ENCODE assay signal across 7 mouse cellular contexts in genomic region chr5:113151554-113152103, GRCm38 (mm10).
A peak's percentile ranks its signal among the peaks of the same experiment; 100 is the strongest.
DNase-seq lines count a peak whose midpoint lies in the region; ATAC-seq lines count a peak whose summit lies in the region.

No protein-coding gene starts in this region.

- peak overlapping the region; percentile 41 for H3K27ac ChIP-seq in forebrain, embryonic 11.5 days (ENCODE audit: low read depth, low read length)
- H3K27ac ChIP-seq in liver, embryonic 11.5 days (ENCODE audit: low read depth, low read length) = 0 out of 2 replicates have a peak overlapping the region, but pooled peaks have one; percentile 9

- WGBS in forebrain, embryonic 11.5 days = 41% methylated on average over 11 of the region's 11 CpGs
- 60% methylated on average over 11 of the region's 11 CpGs for WGBS in liver, embryonic 11.5 days

- H3K4me2 ChIP-seq in forebrain, embryonic 11.5 days (ENCODE audit: low read depth, low read length, severe bottlenecking) = no peak overlapping the region
- H3K4me2 ChIP-seq in liver, embryonic 11.5 days = no peak overlapping the region

- H3K9me3 ChIP-seq in forebrain, embryonic 11.5 days (ENCODE audit: control insufficient read depth, low read length) = no peaks in the 10 kb centered on the region
- H3K9me3 ChIP-seq in liver, embryonic 11.5 days (ENCODE audit: control insufficient read depth, low read length) = no peaks in the 10 kb centered on the region

- no peak for ATAC-seq in forebrain, embryonic 11.5 days (replicated peaks; ENCODE audit: low FRiP score)
- ATAC-seq in liver, embryonic 11.5 days (replicated peaks; ENCODE audit: low FRiP score) = no peak
- ATAC-seq in granulocyte monocyte progenitor cell, adult 5-6 weeks (replicated peaks; ENCODE audit: poor library complexity, severe bottlenecking) = no peak

- no peaks in the 10 kb centered on the region for H3K36me3 ChIP-seq in forebrain, embryonic 11.5 days (ENCODE audit: control insufficient read depth, insufficient read depth, low read length)
- H3K36me3 ChIP-seq in liver, embryonic 11.5 days (ENCODE audit: control insufficient read depth, insufficient read depth, low read length) = no peaks in the 10 kb centered on the region

- no peaks in the 10 kb centered on the region for H3K27me3 ChIP-seq in forebrain, embryonic 11.5 days (ENCODE audit: control insufficient read depth, insufficient read depth, low read length)
- no peaks in the 10 kb centered on the region for H3K27me3 ChIP-seq in liver, embryonic 11.5 days (replicated peaks; ENCODE audit: control insufficient read depth, insufficient read depth, low read length)

- H3K4me1 ChIP-seq in forebrain, embryonic 11.5 days (replicated peaks; ENCODE audit: control insufficient read depth, insufficient read depth, low read length) = peaks cover 15% of the 10 kb centered on the region
- peaks cover 20% of the 10 kb centered on the region for H3K4me1 ChIP-seq in liver, embryonic 11.5 days (replicated peaks; ENCODE audit: control insufficient read depth, insufficient read depth, low read length)

- H3K9ac ChIP-seq in forebrain, embryonic 11.5 days (ENCODE audit: low read length) = no peak overlapping the region; the same call in 1 of the 2 replicates
- 0 out of 2 replicates have a peak overlapping the region, but pooled peaks have one; percentile 5 for H3K9ac ChIP-seq in liver, embryonic 11.5 days (ENCODE audit: low read depth, low read length)

- DNase-seq in ovary, adult 18-20 months (ENCODE audit: low spot score) = peak; percentile 54
- no peak for DNase-seq in ovary, postnatal 14 days (ENCODE audit: low spot score)
- DNase-seq in forebrain, embryonic 11.5 days (ENCODE audit: low spot score) = peak; percentile 64
- DNase-seq in heart, postnatal 4 days = peak; percentile 63
- DNase-seq in liver, embryonic 11.5 days (ENCODE audit: low spot score) = no peak
- DNase-seq in urinary bladder, postnatal 10 days (ENCODE audit: low spot score) = no peak

- no peak overlapping the region for H3K4me3 ChIP-seq in forebrain, embryonic 11.5 days (ENCODE audit: low read depth, low read length)
- H3K4me3 ChIP-seq in liver, embryonic 11.5 days (ENCODE audit: low read depth, low read length) = no peak overlapping the region

Comparison
In these comparisons a context has a peak if more than half of its experiments do, and no peak if none do; other contexts are left out.
1. DNase-seq: peak in ovary, adult 18-20 months (single experiment), forebrain, embryonic 11.5 days (single experiment) and heart, postnatal 4 days (single experiment); none in ovary, postnatal 14 days (single experiment), liver, embryonic 11.5 days (single experiment) and urinary bladder, postnatal 10 days (single experiment).